Mouse (Mus musculus): ENCODE data around the gene Oas1e. TPM values are rescaled to one million over a fixed set of nuclear protein-coding genes. Genes with fewer than 3 reads are reported as not detected.

The Oas1e gene
- polyA plus RNA-seq, 1 experiment, result 3.6 TPM

- Histone ChIP-seq H3K27ac (ENCODE audit: insufficient read depth, low read depth, low read length) (peak overlapping the region; percentile 91), H3K4me3 (ENCODE audit: low read depth, low read length) (peak overlapping the region; percentile 72), H3K27me3 (ENCODE audit: control insufficient read depth, insufficient read depth, low read length) (no peaks in the 10 kb centered on the region), H3K4me1 (ENCODE audit: control insufficient read depth, insufficient read depth, insufficient read length, low read length) (peaks cover 20% of the 10 kb centered on the region), H3K36me3 (ENCODE audit: control insufficient read depth, insufficient read depth, low read length) (no peaks in the 10 kb centered on the region)
- WGBS, result 52% methylated on average over 5 of the region's 5 CpGs
- TF ChIP-seq CTCF (IDR thresholded peaks at IDR 0.05; ENCODE audit: extremely low read depth, insufficient read length, insufficient replicate concordance, low read depth, low read length), result no peak
- TF ChIP-seq POLR2A (IDR thresholded peaks at IDR 0.05; ENCODE audit: low read depth, low read length), result no peak
These were observed 18.5 kb downstream of the Oas1e start for GRCm38 (mm10) chr5:120776801-120777200.

GRCm38 (mm10) chr5:120775287-120775985 lies 19.9 kb downstream of the Oas1e start:
- WGBS, result 55% methylated on average over 14 of the region's 14 CpGs
- H3K4me1 ChIP-seq (ENCODE audit: control insufficient read depth, insufficient read depth, insufficient read length, low read length), result peaks cover 20% of the 10 kb centered on the region
- H3K27me3 ChIP-seq (ENCODE audit: control insufficient read depth, insufficient read depth, low read length), result no peaks in the 10 kb centered on the region
- no peak overlapping the region for H3K4me3 ChIP-seq (ENCODE audit: low read depth, low read length)
- 0 out of 2 replicates have a peak, but pooled peaks cover 3% of the 10 kb centered on the region for H3K36me3 ChIP-seq (ENCODE audit: control insufficient read depth, insufficient read depth, low read length)
- TF ChIP-seq CTCF (IDR thresholded peaks at IDR 0.05; ENCODE audit: extremely low read depth, insufficient read length, insufficient replicate concordance, low read depth, low read length) (no peak), POLR2A (IDR thresholded peaks at IDR 0.05; ENCODE audit: low read depth, low read length) (no peak)
- H3K27ac ChIP-seq (ENCODE audit: insufficient read depth, low read depth, low read length), result no peak overlapping the region; the same call in 1 of the 2 replicates

GRCm38 (mm10) chr5:120769396-120769795 lies 25.9 kb downstream of the Oas1e start:
- TF ChIP-seq CTCF (IDR thresholded peaks at IDR 0.05; ENCODE audit: extremely low read depth, insufficient read length, insufficient replicate concordance, low read depth, low read length), result no peak
- TF ChIP-seq POLR2A (IDR thresholded peaks at IDR 0.05; ENCODE audit: low read depth, low read length), result no peak
- peaks cover 13% of the 10 kb centered on the region; the same call in 1 of the 2 replicates for H3K36me3 ChIP-seq (ENCODE audit: control insufficient read depth, insufficient read depth, low read length)
- no peak overlapping the region for H3K4me3 ChIP-seq (ENCODE audit: low read depth, low read length)
- no peak overlapping the region for H3K27ac ChIP-seq (ENCODE audit: insufficient read depth, low read depth, low read length)
- no peaks in the 10 kb centered on the region for H3K4me1 ChIP-seq (ENCODE audit: control insufficient read depth, insufficient read depth, insufficient read length, low read length)
- 44% methylated on average over 3 of the region's 3 CpGs for whole genome bisulfite sequencing
- H3K27me3 ChIP-seq (ENCODE audit: control insufficient read depth, insufficient read depth, low read length), result no peaks in the 10 kb centered on the region

GRCm38 (mm10) chr5:120765010-120765409 lies 30.3 kb downstream of the Oas1e start:
- WGBS, result 69% methylated on average over 8 of the region's 8 CpGs
- H3K36me3 ChIP-seq (ENCODE audit: control insufficient read depth, insufficient read depth, low read length), result peaks cover 19% of the 10 kb centered on the region
- TF ChIP-seq POLR2A (IDR thresholded peaks at IDR 0.05; ENCODE audit: low read depth, low read length) (no peak), CTCF (IDR thresholded peaks at IDR 0.05; ENCODE audit: extremely low read depth, insufficient read length, insufficient replicate concordance, low read depth, low read length) (no peak)

GRCm38 (mm10) chr5:120761901-120762300 lies 33.4 kb downstream of the Oas1e start:
- peaks cover 21% of the 10 kb centered on the region for H3K36me3 ChIP-seq (ENCODE audit: control insufficient read depth, insufficient read depth, low read length)
- no peak overlapping the region for H3K27ac ChIP-seq (ENCODE audit: insufficient read depth, low read depth, low read length)
- no peak overlapping the region for H3K4me3 ChIP-seq (ENCODE audit: low read depth, low read length)
- no peaks in the 10 kb centered on the region for H3K27me3 ChIP-seq (ENCODE audit: control insufficient read depth, insufficient read depth, low read length)
- WGBS, result 36% methylated on average over 6 of the region's 6 CpGs
- H3K4me1 ChIP-seq (ENCODE audit: control insufficient read depth, insufficient read depth, insufficient read length, low read length), result no peaks in the 10 kb centered on the region
- TF ChIP-seq CTCF (IDR thresholded peaks at IDR 0.05; ENCODE audit: extremely low read depth, insufficient read length, insufficient replicate concordance, low read depth, low read length), result no peak

More at GRCm38 (mm10) chr5:120765010-120765409, 30.3 kb downstream of the Oas1e start:
- H3K27me3 ChIP-seq (ENCODE audit: control insufficient read depth, insufficient read depth, low read length), result no peaks in the 10 kb centered on the region
- no peak overlapping the region for H3K4me3 ChIP-seq (ENCODE audit: low read depth, low read length)
- H3K27ac ChIP-seq (ENCODE audit: insufficient read depth, low read depth, low read length), result no peak overlapping the region
- H3K4me1 ChIP-seq (ENCODE audit: control insufficient read depth, insufficient read depth, insufficient read length, low read length), result no peaks in the 10 kb centered on the region

GRCm38 (mm10) chr5:120754215-120754614 lies 41.1 kb downstream of the Oas1e start:
- Histone ChIP-seq H3K27ac (ENCODE audit: insufficient read depth, low read depth, low read length) (no peak overlapping the region), H3K27me3 (ENCODE audit: control insufficient read depth, insufficient read depth, low read length) (no peaks in the 10 kb centered on the region), H3K4me1 (ENCODE audit: control insufficient read depth, insufficient read depth, insufficient read length, low read length) (no peaks in the 10 kb centered on the region), H3K36me3 (ENCODE audit: control insufficient read depth, insufficient read depth, low read length) (peaks cover 6% of the 10 kb centered on the region), H3K4me3 (ENCODE audit: low read depth, low read length) (no peak overlapping the region)
- no peak for TF ChIP-seq CTCF (IDR thresholded peaks at IDR 0.05; ENCODE audit: extremely low read depth, insufficient read length, insufficient replicate concordance, low read depth, low read length)
- TF ChIP-seq POLR2A (IDR thresholded peaks at IDR 0.05; ENCODE audit: low read depth, low read length), result no peak
- 80% methylated on average over 4 of the region's 4 CpGs for WGBS

- Histone ChIP-seq H3K4me3 (ENCODE audit: low read depth, low read length) (no peak overlapping the region), H3K4me1 (ENCODE audit: control insufficient read depth, insufficient read depth, insufficient read length, low read length) (no peaks in the 10 kb centered on the region), H3K36me3 (ENCODE audit: control insufficient read depth, insufficient read depth, low read length) (peaks cover 3% of the 10 kb centered on the region), H3K27ac (ENCODE audit: insufficient read depth, low read depth, low read length) (no peak overlapping the region), H3K27me3 (ENCODE audit: control insufficient read depth, insufficient read depth, low read length) (no peaks in the 10 kb centered on the region)
- 70% methylated on average over 3 of the region's 3 CpGs for WGBS
- TF ChIP-seq CTCF (IDR thresholded peaks at IDR 0.05; ENCODE audit: extremely low read depth, insufficient read length, insufficient replicate concordance, low read depth, low read length) (no peak), POLR2A (IDR thresholded peaks at IDR 0.05; ENCODE audit: low read depth, low read length) (no peak)
These were observed 42.5 kb downstream of the Oas1e start for GRCm38 (mm10) chr5:120752786-120753185.

All from small intestine, adult 2 months (tissue).